22 mouse cellular contexts compared by ENCODE assay signal in the genomic region with DNA sequence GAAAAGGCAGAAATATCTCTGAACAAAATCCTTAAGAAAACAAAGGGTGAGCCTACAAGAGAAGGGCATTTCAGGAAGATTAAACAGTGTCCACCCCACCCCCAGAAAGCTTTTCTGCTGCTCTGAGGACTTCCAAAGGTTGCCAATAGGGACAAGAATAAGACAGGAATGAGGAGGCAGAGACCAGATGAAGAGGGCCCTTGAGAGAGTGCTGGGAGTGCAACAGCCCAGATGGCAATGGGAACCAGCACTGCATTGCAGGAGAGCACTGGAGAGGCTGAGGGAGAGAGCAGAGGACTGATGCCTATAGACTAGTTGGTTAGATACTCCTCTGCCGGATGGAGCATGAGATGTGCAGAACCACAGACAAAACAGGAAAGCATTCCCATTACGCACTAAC. TPM values are rescaled to one million over a fixed set of nuclear protein-coding genes. Genes with fewer than 3 reads are reported as not detected.
DNase-seq lines count a peak whose midpoint lies in the region; ATAC-seq and TF ChIP-seq lines count a peak whose summit lies in the region.
"Had no signal": no experiment of that assay in that cellular context is flagged by ENCODE, and none has a peak within 500 bp of the region (broad histone marks: within the 10 kb centered on the region; RNA-seq: fewer than 3 reads in every experiment).

No protein-coding gene starts in this region.

- WGBS in intestine, embryonic 14.5 days: 82% methylated on average over 2 of the region's 2 CpGs
- WGBS in intestine, postnatal 0 days: 90% methylated on average over 2 of the region's 2 CpGs

- 0 out of 2 replicates have a peak, but pooled peaks have one; percentile 52 for ATAC-seq in cerebellum, adult (ENCODE audit: insufficient number of reproducible peaks, low FRiP score, low TSS enrichment)
- 0 out of 2 replicates have a peak, but pooled peaks have one; percentile 47 for ATAC-seq in intestine, embryonic 14.5 days (replicated peaks; ENCODE audit: low FRiP score, low TSS enrichment, low read depth)
- no peak for ATAC-seq in intestine, postnatal 0 days
- ATAC-seq: activated CD4-positive, CD25-positive, alpha-beta regulatory T cell, adult 4 months; CD4-positive, CD25-positive, alpha-beta regulatory T cell, adult 4 months; Patski had no signal

- H3K27me3 ChIP-seq in intestine, embryonic 14.5 days (replicated peaks; ENCODE audit: control insufficient read depth, insufficient read depth, low read length): no peaks in the 10 kb centered on the region
- no peaks in the 10 kb centered on the region for H3K27me3 ChIP-seq in intestine, postnatal 0 days (replicated peaks; ENCODE audit: control insufficient read depth, insufficient read depth, low read length)
- H3K27me3 ChIP-seq: CH12.LX, Patski had no signal

- no peak overlapping the region for H3K27ac ChIP-seq in intestine, embryonic 14.5 days (ENCODE audit: low read depth)
- H3K27ac ChIP-seq in intestine, postnatal 0 days (ENCODE audit: low read depth, low read length): no peak overlapping the region

- H3K36me3 ChIP-seq in intestine, embryonic 14.5 days (ENCODE audit: control insufficient read depth, insufficient read depth, low read length): no peaks in the 10 kb centered on the region
- no peaks in the 10 kb centered on the region for H3K36me3 ChIP-seq in intestine, postnatal 0 days (ENCODE audit: control insufficient read depth, insufficient read depth)

- no peaks in the 10 kb centered on the region for H3K9me3 ChIP-seq in intestine, embryonic 14.5 days (ENCODE audit: control insufficient read depth, low read length)
- no peaks in the 10 kb centered on the region for H3K9me3 ChIP-seq in intestine, postnatal 0 days (ENCODE audit: control insufficient read depth)
- H3K9me3 ChIP-seq: G1E had no signal

- H3K4me2 ChIP-seq in intestine, embryonic 14.5 days (ENCODE audit: low read length): no peak overlapping the region
- H3K4me2 ChIP-seq in intestine, postnatal 0 days (replicated peaks; ENCODE audit: low read depth): no peak overlapping the region

- no peaks in the 10 kb centered on the region for H3K4me1 ChIP-seq in intestine, embryonic 14.5 days (replicated peaks; ENCODE audit: control insufficient read depth, insufficient read depth, low read length)
- no peaks in the 10 kb centered on the region for H3K4me1 ChIP-seq in intestine, postnatal 0 days (replicated peaks; ENCODE audit: control insufficient read depth, insufficient read depth, low read length)

- no peak for TF ChIP-seq CTCF in intestine, postnatal 0 days (IDR thresholded peaks at IDR 0.05; ENCODE audit: low read depth)

- H3K4me3 ChIP-seq in intestine, embryonic 14.5 days (ENCODE audit: low read depth, low read length): no peak overlapping the region
- no peak overlapping the region for H3K4me3 ChIP-seq in intestine, postnatal 0 days (ENCODE audit: low read depth, low read length)

- DNase-seq in cerebellum, adult 8-10 months: no peak
- DNase-seq in heart, adult 11 months: peak; percentile 80
- DNase-seq in heart, adult 18-20 months: no peak
- peak; percentile 42 for DNase-seq in intestine, embryonic 14.5 days (ENCODE audit: low spot score)
- DNase-seq: adrenal gland, adult 2 months; adrenal gland, adult 8-10 months; adrenal gland, postnatal 10 days; adrenal gland, postnatal 14 days; adrenal gland, postnatal 25 days; adrenal gland, postnatal 36 days; B cell, adult 2 months; cerebellum, adult 11 months; cerebellum, adult 11-12 months; cerebellum, adult 18-20 months; cerebellum, adult 2 months had no signal

- no peak overlapping the region for H3K9ac ChIP-seq in intestine, embryonic 14.5 days (ENCODE audit: low read length)
- no peak overlapping the region for H3K9ac ChIP-seq in intestine, postnatal 0 days (ENCODE audit: low read depth, low read length)

RNA-seq across cellular contexts. Expression of gene Ralgapa2, which starts 43.2 kb away (rescaled TPM):
- total RNA-seq in heart, adult 18-20 months (2021): 10 to 100 TPM; 38.7 to 41.1 TPM
- 11.0 and 13.1 TPM in 2 replicates for polyA plus RNA-seq in intestine, embryonic 14.5 days (2014; fragmentation: Nextera tagmentation; extraction: Ambion mirVana)
- 4.9 and 6.1 TPM in 2 replicates for polyA plus RNA-seq in intestine, postnatal 0 days (2015; fragmentation: Nextera tagmentation; extraction: Ambion mirVana)

Comparison
In these comparisons a context has a peak if more than half of its experiments do, and no peak if none do; other contexts are left out.
1. DNase-seq: peak in heart, adult 11 months (single experiment) and intestine, embryonic 14.5 days (single experiment); none in cerebellum, adult 8-10 months (single experiment) and heart, adult 18-20 months (0 of 2).